Mouse (Mus musculus) neural tube, embryonic 15.5 days (tissue): ENCODE results near the gene Nme1. TPM values are rescaled to one million over a fixed set of nuclear protein-coding genes. Genes with fewer than 3 reads are reported as not detected.
"Not testable (repeated sequence)": the region's sequence is repeated elsewhere in the genome, so short reads cannot be mapped to it uniquely, and the experiment has no call there.

ENCODE experiments used
- ATAC-seq: fragments of 200-750 bp; cut with Nextera tagmentation; 2 replicates; pipeline ENCODE4 v1.8.0; 2017; ENCODE audit warnings: mild to moderate bottlenecking, moderate TSS enrichment, moderate library complexity; ENCODE audit not compliant: low FRiP score
- H3K27ac ChIP-seq: fragments of 300-500 bp; sonication (generic); replicated peaks from 2 replicates; pipeline ENCODE4 v1.5.1; 2015; ENCODE audit warnings: mild to moderate bottlenecking, inconsistent platforms
- H3K27me3 ChIP-seq: fragments of 300-500 bp; sonication (generic); replicated peaks from 2 replicates; pipeline ENCODE4 v1.6.1; 2015; ENCODE audit warnings: inconsistent platforms
- H3K36me3 ChIP-seq: fragments of 300-500 bp; sonication (generic); 2 replicates; pipeline ENCODE4 v1.6.1; 2015; ENCODE audit warnings: inconsistent platforms
- H3K4me1 ChIP-seq: fragments of 300-500 bp; sonication (generic); 2 replicates; pipeline ENCODE4 v1.6.1; 2015; ENCODE audit warnings: inconsistent platforms
- H3K4me2 ChIP-seq: fragments of 300-500 bp; sonication (generic); 2 replicates; pipeline ENCODE4 v1.6.1; 2015; ENCODE audit warnings: inconsistent platforms, mild to moderate bottlenecking, moderate library complexity
- H3K4me3 ChIP-seq: fragments of 300-500 bp; sonication (generic); replicated peaks from 2 replicates; pipeline ENCODE4 v1.5.1; 2015; ENCODE audit warnings: mild to moderate bottlenecking, inconsistent platforms
- H3K9ac ChIP-seq: fragments of 300-500 bp; sonication (generic); replicated peaks from 2 replicates; pipeline ENCODE4 v1.6.1; 2015; ENCODE audit warnings: mild to moderate bottlenecking, inconsistent platforms
- H3K9me3 ChIP-seq: fragments of 300-500 bp; sonication (generic); replicated peaks from 2 replicates; pipeline ENCODE4 v1.6.1; 2016; ENCODE audit warnings: inconsistent platforms
- WGBS: fragments of 180-500 bp; shearing (Covaris S2); methylation state at CpG from one replicate; pipeline ENCODE4 v1.1.7; 2015; ENCODE audit warnings: mixed read lengths; 5-methylcytosine and 5-hydroxymethylcytosine counted together
- polyA plus RNA-seq: library from polyadenylated mRNA; unstranded; fragments of >200 nt; fragmentation: Nextera tagmentation; extraction: Ambion mirVana; gene quantifications from 2 replicates; pipeline ENCODE4 v1.2.1, GENCODE M21; 2015

Gene Nme1
- polyA plus RNA-seq, 1 experiment from 2014 or later = 363 TPM

- H3K27ac ChIP-seq = no peak overlapping the region
- WGBS = 84% methylated on average over 2 of the region's 2 CpGs
- ATAC-seq = no peak
These were observed 27.4 kb downstream of the Nme1 start for GRCm38 (mm10) chr11:93940906-93941305.

GRCm38 (mm10) chr11:93929106-93929505 lies 39.2 kb downstream of the Nme1 start:
- Histone ChIP-seq H3K9me3 (no peaks in the 10 kb centered on the region), H3K36me3 (peaks cover 66% of the 10 kb centered on the region), H3K4me1 (no peaks in the 10 kb centered on the region), H3K27ac (no peak overlapping the region), H3K9ac (no peak overlapping the region), H3K27me3 (no peaks in the 10 kb centered on the region), H3K4me2 (no peak overlapping the region), H3K4me3 (no peak overlapping the region)
- no peak for ATAC-seq

More at GRCm38 (mm10) chr11:93940906-93941305, 27.4 kb downstream of the Nme1 start:
- Histone ChIP-seq H3K36me3 (peaks cover 29% of the 10 kb centered on the region), H3K4me2 (no peak overlapping the region), H3K4me3 (no peak overlapping the region), H3K9ac (no peak overlapping the region), H3K27me3 (no peaks in the 10 kb centered on the region), H3K9me3 (no peaks in the 10 kb centered on the region), H3K4me1 (no peaks in the 10 kb centered on the region)

- WGBS = 95% methylated on average over 2 of the region's 2 CpGs
- not testable (repeated sequence) for H3K27ac ChIP-seq, H3K9me3 ChIP-seq, H3K4me1 ChIP-seq, H3K4me2 ChIP-seq, H3K4me3 ChIP-seq, H3K27me3 ChIP-seq, H3K9ac ChIP-seq, ATAC-seq
- peaks cover 67% of the 10 kb centered on the region for H3K36me3 ChIP-seq
These were observed 53.3 kb downstream of the Nme1 start for GRCm38 (mm10) chr11:93915019-93915418.

- no peak overlapping the region for H3K4me3 ChIP-seq
- H3K27me3 ChIP-seq = no peaks in the 10 kb centered on the region
- 91% methylated on average over 3 of the region's 3 CpGs for WGBS
- H3K4me1 ChIP-seq = no peaks in the 10 kb centered on the region
- H3K36me3 ChIP-seq = peaks cover 58% of the 10 kb centered on the region
- no peak overlapping the region for H3K9ac ChIP-seq
- H3K9me3 ChIP-seq = no peaks in the 10 kb centered on the region
- H3K27ac ChIP-seq = no peak overlapping the region
- no peak for ATAC-seq
- no peak overlapping the region for H3K4me2 ChIP-seq
These were observed 56.7 kb downstream of the Nme1 start for GRCm38 (mm10) chr11:93911603-93912002.

DNA sequence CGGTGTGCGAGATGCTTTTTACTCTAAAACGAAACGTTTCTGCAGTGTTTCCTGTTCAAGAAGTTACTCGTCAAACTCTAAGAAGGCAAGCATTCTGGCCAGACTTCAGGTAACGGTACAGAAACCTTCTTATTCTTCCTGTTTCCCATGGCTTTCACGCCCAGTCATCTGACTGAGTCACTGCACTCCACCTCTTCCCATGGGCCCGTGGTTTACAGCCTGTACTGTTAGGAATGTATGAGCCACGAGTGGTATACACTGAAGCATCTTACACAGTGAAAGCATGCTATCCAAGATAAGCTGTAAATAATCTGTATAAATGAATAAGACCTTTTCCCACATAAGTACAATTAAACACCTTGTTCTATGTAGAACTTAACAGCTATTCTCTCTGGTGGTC lies 59.5 kb downstream of the Nme1 start:
- Histone ChIP-seq H3K36me3 (peaks cover 51% of the 10 kb centered on the region), H3K4me1 (no peaks in the 10 kb centered on the region), H3K4me2 (no peak overlapping the region), H3K9ac (no peak overlapping the region), H3K27me3 (no peaks in the 10 kb centered on the region), H3K27ac (no peak overlapping the region), H3K4me3 (no peak overlapping the region), H3K9me3 (no peaks in the 10 kb centered on the region)
- 90% methylated on average over 9 of the region's 9 CpGs for WGBS
- ATAC-seq = no peak

DNA sequence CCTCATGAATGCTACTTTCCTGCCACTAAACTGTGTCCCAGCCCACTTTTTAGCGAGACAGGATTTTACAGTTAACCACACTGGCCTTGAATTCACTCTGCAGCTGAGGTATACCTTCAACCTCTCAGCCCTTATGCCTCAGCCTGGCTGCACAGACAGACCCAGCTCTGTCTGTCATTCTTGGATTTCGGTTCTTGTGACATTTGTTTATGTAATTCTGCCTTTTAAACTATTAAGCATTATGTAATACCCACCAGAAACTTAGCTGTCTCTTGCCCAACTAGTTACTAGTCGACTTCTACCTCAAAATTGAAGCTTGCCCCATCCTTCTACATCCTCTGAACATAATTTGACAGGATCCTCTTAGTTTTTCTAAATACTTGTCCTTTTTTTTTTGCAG lies 60.5 kb downstream of the Nme1 start:
- Histone ChIP-seq H3K27me3 (no peaks in the 10 kb centered on the region), H3K4me3 (no peak overlapping the region), H3K9ac (no peak overlapping the region), H3K36me3 (peaks cover 45% of the 10 kb centered on the region), H3K9me3 (no peaks in the 10 kb centered on the region), H3K4me1 (no peaks in the 10 kb centered on the region), H3K27ac (no peak overlapping the region), H3K4me2 (no peak overlapping the region)
- ATAC-seq = no peak
- 94% methylated on average over 3 of the region's 3 CpGs for WGBS

Other genes with a start within 250 kb of the Nme1 start
- gene Utp18, start 82.8 kb downstream of the Nme1 start, polyA plus RNA-seq = 29.2 and 30.5 TPM in 2 replicates
- gene Mbtd1, start 82.7 kb downstream of the Nme1 start, polyA plus RNA-seq = 18.9 and 24.6 TPM in 2 replicates
- 101 and 107 TPM in 2 replicates for gene Nme2, start 12.3 kb downstream of the Nme1 start, polyA plus RNA-seq
- 377 and 385 TPM in 2 replicates for gene Gm20390, start 228 bp downstream of the Nme1 start, polyA plus RNA-seq
- gene Spag9, start 27.6 kb upstream of the Nme1 start, polyA plus RNA-seq = 64.9 and 71.1 TPM in 2 replicates
- 28.3 and 31.4 TPM in 2 replicates for gene Tob1, start 242.9 kb upstream of the Nme1 start, polyA plus RNA-seq